Mouse (Mus musculus) ovary, postnatal 36 days (tissue): ENCODE measurements around the gene Rad51c.

ENCODE experiments used
- DNase-seq: peaks from one replicate; pipeline ENCODE4 v3.0.0; 2022; ENCODE audit warnings: low spot score, mixed read lengths

Rad51c gene

DNA sequence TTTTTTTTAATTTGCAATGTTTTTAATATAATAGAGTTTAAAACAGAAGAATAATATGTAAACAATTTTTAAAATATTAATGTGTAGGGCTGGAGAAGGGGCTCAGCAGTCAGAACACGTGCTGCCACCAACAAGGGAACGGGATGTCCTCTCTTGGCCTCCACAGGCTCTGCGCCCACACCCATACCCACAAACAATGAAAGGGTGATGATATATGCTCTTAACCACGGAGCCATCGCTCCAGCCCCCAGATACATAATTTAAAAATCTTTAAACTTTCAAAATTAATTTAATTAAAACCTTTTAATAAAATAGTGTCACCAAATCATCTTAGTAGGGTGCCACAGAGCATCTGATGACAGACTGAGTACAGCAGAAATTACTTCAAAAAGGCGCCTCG, 37.7 kb downstream of the Rad51c start:
- DNase-seq: no peak

DNA sequence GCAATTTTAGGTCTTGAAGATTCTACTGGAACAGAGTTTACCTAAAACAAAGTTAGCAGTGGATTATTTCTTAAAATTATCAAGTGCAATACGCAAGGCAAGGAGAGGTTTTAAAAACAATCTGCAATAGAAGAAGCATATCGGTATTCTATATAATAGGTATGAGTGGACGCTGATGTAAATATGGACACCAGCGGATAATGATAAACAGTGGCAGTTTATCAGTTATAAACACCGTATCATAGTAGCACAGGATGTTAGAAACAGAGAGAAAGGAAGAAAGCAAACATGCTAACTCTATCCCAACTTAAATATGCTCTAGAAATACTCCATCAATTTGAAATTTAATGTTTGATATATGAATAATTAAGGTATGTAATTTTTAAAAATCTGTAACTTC, 39.6 kb downstream of the Rad51c start:
- no peak for DNase-seq

DNA sequence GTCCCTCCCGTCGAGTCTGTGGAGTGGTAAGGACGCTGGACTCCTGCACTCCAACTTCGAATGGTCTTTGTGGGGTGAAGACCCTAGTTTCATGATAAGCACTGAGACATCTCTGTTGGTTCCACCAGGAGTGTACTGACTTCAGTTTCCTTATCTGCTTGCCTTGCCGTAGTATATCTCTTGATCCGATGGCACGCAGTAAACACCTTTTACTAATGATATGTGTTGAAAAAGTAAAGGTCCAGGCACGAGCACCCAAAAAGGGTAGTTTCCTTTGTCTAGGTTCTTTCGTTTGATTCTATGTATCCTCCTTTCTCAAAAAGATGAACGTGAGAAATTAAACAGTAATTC, 45.5 kb downstream of the Rad51c start:
- DNase-seq: no peak

DNA sequence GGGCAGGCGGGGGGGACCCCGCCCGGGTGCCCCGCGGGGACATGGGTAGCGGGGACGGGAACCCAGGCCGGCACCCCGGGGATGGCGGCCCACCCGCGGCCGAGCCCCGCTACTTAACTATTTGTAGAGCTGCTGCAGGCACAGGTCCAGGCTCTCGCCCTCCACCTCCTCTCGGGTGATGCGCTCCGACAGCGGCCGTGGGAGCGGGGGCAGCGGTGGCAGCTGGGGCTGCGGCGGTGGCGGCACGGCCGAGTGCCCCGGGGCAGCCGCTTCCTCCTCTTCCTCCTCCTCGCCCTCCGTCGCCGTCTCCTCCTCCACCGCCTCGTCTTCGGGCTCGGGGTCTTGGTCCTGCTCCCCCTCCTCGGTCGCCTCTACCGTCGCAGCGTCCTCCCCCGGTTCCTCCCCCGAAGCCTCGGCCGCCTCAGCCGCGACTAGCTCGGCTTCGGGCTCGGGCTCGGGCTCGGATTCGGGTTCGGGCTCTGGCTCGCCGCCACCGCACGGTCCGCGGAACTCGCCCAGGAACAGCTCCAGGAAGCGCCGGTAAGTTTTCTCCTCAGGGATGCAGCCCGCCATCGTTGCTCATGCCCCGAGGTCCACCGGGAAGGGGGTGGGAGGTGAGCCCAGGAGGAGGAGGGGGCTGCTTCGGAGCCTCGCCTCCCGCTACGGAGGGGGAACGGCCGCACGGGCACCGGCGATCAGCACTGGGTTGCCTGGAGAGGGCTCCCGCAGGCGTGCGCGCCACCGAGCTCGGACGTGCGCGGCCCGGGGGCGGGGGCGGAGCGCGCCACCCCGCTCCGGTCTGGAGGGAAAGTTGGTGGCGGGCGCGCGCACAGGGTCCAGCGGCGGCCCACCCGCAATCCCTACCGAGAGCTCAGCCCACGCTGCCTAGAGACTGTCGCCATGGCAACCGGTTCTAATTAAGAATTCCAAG, 46.2 kb downstream of the Rad51c start, which contains the start of gene Ppm1e:
Gene Ppm1e, minus strand, starts transcription at position 693 of the 931 bp plus-strand sequence.
- peak; percentile 86 for DNase-seq

DNA sequence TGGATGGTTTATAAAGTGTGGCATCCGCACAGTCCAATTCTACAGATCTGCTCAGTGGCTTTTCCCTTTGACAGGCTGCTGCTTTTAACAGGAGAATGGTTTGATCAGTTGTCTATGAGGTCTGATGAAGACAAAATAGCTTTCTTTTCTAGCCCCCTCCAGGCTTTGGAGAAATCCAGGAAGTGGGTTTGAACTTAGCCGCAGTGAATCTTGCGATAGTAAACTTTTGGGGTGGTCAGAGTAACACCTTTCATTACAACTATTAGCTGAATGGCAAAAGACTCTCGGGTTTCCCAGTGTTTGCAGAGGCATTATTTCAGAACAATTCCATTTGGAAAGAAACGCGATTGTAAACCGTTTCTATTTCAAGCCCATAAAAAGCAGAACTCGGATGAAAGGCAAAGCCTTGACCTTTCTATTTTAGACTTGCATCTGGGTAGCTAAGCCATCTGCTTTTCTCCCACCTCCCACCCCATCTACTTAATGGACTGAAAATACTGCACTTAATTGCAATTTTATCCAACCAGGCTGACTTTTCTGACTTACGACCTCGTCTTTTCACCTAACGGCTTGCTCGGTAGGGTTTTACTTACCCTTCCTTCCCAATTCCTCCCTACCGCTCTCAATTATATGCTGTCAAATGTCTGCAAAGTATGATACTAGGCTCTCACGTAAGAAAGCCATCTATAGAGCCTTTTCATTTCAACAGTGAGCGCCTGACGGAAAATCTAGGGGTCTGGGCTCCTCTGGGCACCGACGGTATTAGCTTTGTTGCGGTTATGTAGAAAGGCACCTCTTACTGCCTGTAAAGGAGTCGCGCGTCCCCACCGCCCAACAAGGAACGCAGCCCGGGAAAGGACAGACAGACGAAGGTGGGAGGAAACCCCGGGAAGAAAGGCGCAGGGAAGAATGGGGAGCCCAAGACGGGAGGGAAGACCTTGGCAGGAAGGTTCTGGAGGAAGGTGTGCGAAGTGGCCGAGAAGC, 47.1 kb downstream of the Rad51c start:
- DNase-seq: peak; percentile 15

DNA sequence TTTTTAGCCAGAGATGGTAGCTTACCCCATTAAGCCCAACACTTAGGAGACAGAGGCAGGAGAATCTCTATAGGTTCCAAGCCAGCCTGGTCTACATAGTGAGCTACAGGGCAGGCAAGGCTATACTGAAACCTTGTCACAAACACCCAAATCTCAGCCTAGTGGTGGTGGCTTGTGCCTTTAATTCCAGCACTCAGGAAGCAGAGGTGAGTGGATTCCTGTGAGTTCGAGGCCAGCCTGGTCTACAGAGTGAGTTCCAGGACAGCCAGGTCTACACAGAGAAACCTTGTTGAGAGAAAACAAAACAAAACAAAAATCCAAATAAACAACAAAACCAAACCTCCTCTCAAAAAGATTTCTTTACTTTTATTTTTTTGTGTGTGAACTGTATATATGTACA, 49.9 kb downstream of the Rad51c start:
- DNase-seq: no peak

DNA sequence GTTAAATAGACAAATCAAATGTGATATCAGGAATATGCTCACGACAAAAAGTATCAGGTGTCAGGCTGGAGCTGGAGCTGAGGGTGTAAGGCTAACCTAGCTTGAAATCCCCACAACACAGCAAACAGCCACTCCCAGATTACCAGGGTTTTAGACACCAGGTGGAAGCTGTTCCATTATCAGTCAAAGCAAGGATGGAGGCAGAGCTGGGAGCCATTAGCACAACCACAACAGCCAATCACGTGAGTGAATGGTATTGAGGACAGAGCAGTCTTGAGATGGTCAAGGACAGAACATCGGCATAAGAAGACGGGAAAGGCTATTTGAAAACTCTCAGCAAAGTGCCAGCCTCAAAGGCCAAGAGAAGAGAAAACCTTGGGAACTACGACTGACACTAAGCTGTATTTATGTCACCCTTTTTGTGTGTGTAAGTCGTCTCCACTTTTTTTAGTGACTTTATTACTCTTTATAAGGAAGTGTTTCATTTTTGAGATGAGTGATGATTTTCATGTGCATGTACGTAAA, 51.0 kb downstream of the Rad51c start:
- no peak for DNase-seq
